ENCODE assay signal across 26 mouse cellular contexts in genomic region chr19:41193379-41193778, GRCm38 (mm10). TPM values are rescaled to one million over a fixed set of nuclear protein-coding genes. Genes with fewer than 3 reads are reported as not detected.
"Had no signal": no experiment of that assay in that cellular context is flagged by ENCODE, and none has a peak within 500 bp of the region (broad histone marks: within the 10 kb centered on the region; RNA-seq: fewer than 3 reads in every experiment).

No protein-coding gene starts in this region.

- H3K4me2 ChIP-seq: liver, embryonic 13.5 days; liver, embryonic 15.5 days; lung, embryonic 15.5 days; midbrain, embryonic 12.5 days; neural tube, embryonic 12.5 days; stomach, embryonic 15.5 days had no signal

- H3K9ac ChIP-seq: liver, embryonic 13.5 days; liver, embryonic 15.5 days; liver, postnatal 0 days; lung, embryonic 15.5 days; midbrain, embryonic 12.5 days; neural tube, embryonic 12.5 days; stomach, embryonic 15.5 days had no signal

- DNase-seq: liver, embryonic 13.5 days; liver, postnatal 0 days; lung, adult 2 months; lung, postnatal 14 days; lung, postnatal 36 days; midbrain, embryonic 14.5 days; retina, postnatal 1 day; right cerebral cortex, adult 18-20 months; right cerebral cortex, postnatal 25 days; right cerebral cortex, postnatal 4 days; spleen, adult 18-20 months; thymus, adult 2 months; thymus, postnatal 25 days; thymus, postnatal 4 days had no signal

- H3K36me3 ChIP-seq: liver, embryonic 13.5 days; liver, embryonic 15.5 days; lung, embryonic 15.5 days; midbrain, embryonic 12.5 days; neural tube, embryonic 12.5 days; stomach, embryonic 15.5 days had no signal

- H3K4me3 ChIP-seq: liver, embryonic 13.5 days; liver, embryonic 15.5 days; lung, embryonic 15.5 days; megakaryocyte, embryonic 14.5 days; midbrain, embryonic 12.5 days; neural tube, embryonic 12.5 days; stomach, embryonic 15.5 days had no signal

- H3K27ac ChIP-seq: liver, embryonic 13.5 days; liver, embryonic 15.5 days; lung, embryonic 15.5 days; macrophage; midbrain, embryonic 12.5 days; neural tube, embryonic 12.5 days; stomach, embryonic 15.5 days; stomach, postnatal 0 days had no signal

- H3K27me3 ChIP-seq: liver, embryonic 13.5 days; liver, embryonic 15.5 days; lung, embryonic 15.5 days; neural tube, embryonic 12.5 days; stomach, embryonic 15.5 days had no signal

- ATAC-seq: liver, postnatal 0 days; lung, postnatal 0 days had no signal

- H3K4me1 ChIP-seq: liver, embryonic 13.5 days; liver, embryonic 15.5 days; lung, embryonic 15.5 days; megakaryocyte, embryonic 14.5 days; stomach, embryonic 15.5 days had no signal

- H3K9me3 ChIP-seq: liver, embryonic 13.5 days; liver, embryonic 15.5 days; lung, embryonic 15.5 days; midbrain, embryonic 12.5 days; neural tube, embryonic 12.5 days; stomach, embryonic 15.5 days had no signal

RNA-seq across cellular contexts. Expression of gene Tll2, which starts 13.3 kb away (rescaled TPM):
- total RNA-seq: megakaryocyte progenitor cell, adult 5-6 weeks; monocyte, adult 5-6 weeks had no signal
- polyA plus RNA-seq: liver, embryonic 13.5 days; liver, embryonic 15.5 days; liver, postnatal 0 days; lung, embryonic 15.5 days; lung, postnatal 0 days; macrophage; small intestine, adult 2 months had no signal
